Mouse (Mus musculus) lung, embryonic 15.5 days (tissue): Measurements from ENCODE around the gene Adgrf1. TPM values are rescaled to one million over a fixed set of nuclear protein-coding genes. Genes with fewer than 3 reads are reported as not detected.

Experiments
- ATAC-seq: fragments of 200-750 bp; cut with Nextera tagmentation; 2 replicates; pipeline ENCODE4 v1.8.0; 2017; ENCODE audit warnings: moderate number of reproducible peaks, borderline replicate concordance; ENCODE audit not compliant: low FRiP score, low TSS enrichment; ENCODE audit errors: extremely low read depth
- H3K27ac ChIP-seq: fragments of 300-500 bp; sonication (generic); 2 replicates; pipeline ENCODE4 v1.5.1; 2015; ENCODE audit warnings: moderate library complexity, mild to moderate bottlenecking, inconsistent platforms
- H3K27me3 ChIP-seq: fragments of 300-500 bp; sonication (generic); 2 replicates; pipeline ENCODE4 v1.6.1; 2015; ENCODE audit warnings: inconsistent platforms
- H3K36me3 ChIP-seq: fragments of 300-500 bp; sonication (generic); 2 replicates; pipeline ENCODE4 v1.6.1; 2015; ENCODE audit warnings: inconsistent platforms
- H3K4me1 ChIP-seq: fragments of 300-500 bp; sonication (generic); 2 replicates; pipeline ENCODE4 v1.6.1; 2015; ENCODE audit warnings: inconsistent platforms
- H3K4me2 ChIP-seq: fragments of 300-500 bp; sonication (generic); 2 replicates; pipeline ENCODE4 v1.6.1; 2015; ENCODE audit warnings: inconsistent platforms, mild to moderate bottlenecking, moderate library complexity
- H3K4me3 ChIP-seq: fragments of 300-500 bp; sonication (generic); 2 replicates; pipeline ENCODE4 v1.5.1; 2015; ENCODE audit warnings: mild to moderate bottlenecking, inconsistent platforms
- H3K9ac ChIP-seq: fragments of 300-500 bp; sonication (generic); 2 replicates; pipeline ENCODE4 v1.6.1; 2015; ENCODE audit warnings: inconsistent platforms
- H3K9me3 ChIP-seq: fragments of 300-500 bp; sonication (generic); 2 replicates; pipeline ENCODE4 v1.6.1; 2016; ENCODE audit warnings: inconsistent platforms
- WGBS: fragments of 180-500 bp; shearing (Covaris S2); methylation state at CpG from one replicate; pipeline ENCODE4 v1.1.7; 2015; 5-methylcytosine and 5-hydroxymethylcytosine counted together
- polyA plus RNA-seq: library from polyadenylated mRNA; unstranded; fragments of >200 nt; fragmentation: Nextera tagmentation; extraction: Ambion mirVana; gene quantifications from 2 replicates; pipeline ENCODE4 v1.2.1, GENCODE M21; 2015

Adgrf1 gene
- not detected in 2 replicates for polyA plus RNA-seq

GRCm38 (mm10) chr17:43270161-43270560 is at the start of gene Adgrf1:
Gene Adgrf1 (plus strand): TSS chr17:43270329.
- no peaks in the 10 kb centered on the region for H3K27me3 ChIP-seq
- H3K4me1 ChIP-seq: no peaks in the 10 kb centered on the region
- no peaks in the 10 kb centered on the region for H3K9me3 ChIP-seq
- H3K4me2 ChIP-seq: no peak within 1 kb of the TSS
- ATAC-seq: no peak
- no peak within 1 kb of the TSS for H3K9ac ChIP-seq
- no peaks in the 10 kb centered on the region for H3K36me3 ChIP-seq
- H3K27ac ChIP-seq: no peak within 1 kb of the TSS
- WGBS: 45% methylated on average over 6 of the region's 6 CpGs
- no peak within 1 kb of the TSS for H3K4me3 ChIP-seq

GRCm38 (mm10) chr17:43226101-43226500 is 44.0 kb upstream of the Adgrf1 start:
- Histone ChIP-seq H3K4me1 (peaks cover 5% of the 10 kb centered on the region; the same call in 1 of the 2 replicates), H3K36me3 (no peaks in the 10 kb centered on the region), H3K27ac (no peak overlapping the region), H3K4me3 (no peak overlapping the region), H3K9ac (no peak overlapping the region), H3K9me3 (no peaks in the 10 kb centered on the region), H3K27me3 (0 out of 2 replicates have a peak, but pooled peaks cover 3% of the 10 kb centered on the region), H3K4me2 (no peak overlapping the region)
- WGBS: 67% methylated on average over 6 of the region's 6 CpGs
- ATAC-seq: no peak

GRCm38 (mm10) chr17:43229621-43230513 is 40.3 kb upstream of the Adgrf1 start:
- H3K27ac ChIP-seq: no peak overlapping the region
- peak overlapping the region; percentile 43 for H3K4me2 ChIP-seq
- WGBS: 37% methylated on average over 12 of the region's 12 CpGs
- 0 out of 2 replicates have a peak, but pooled peaks cover 3% of the 10 kb centered on the region for H3K27me3 ChIP-seq
- H3K4me1 ChIP-seq: peaks cover 5% of the 10 kb centered on the region; the same call in 1 of the 2 replicates
- no peak overlapping the region for H3K9ac ChIP-seq
- peak; percentile 69; the same call in 1 of the 2 replicates for ATAC-seq
- peak overlapping the region; percentile 9; the same call in 1 of the 2 replicates for H3K4me3 ChIP-seq
- H3K9me3 ChIP-seq: no peaks in the 10 kb centered on the region
- H3K36me3 ChIP-seq: no peaks in the 10 kb centered on the region

GRCm38 (mm10) chr17:43230821-43231220 is 39.3 kb upstream of the Adgrf1 start:
- 76% methylated on average over 7 of the region's 7 CpGs for WGBS
- H3K4me3 ChIP-seq: no peak overlapping the region
- H3K27me3 ChIP-seq: 0 out of 2 replicates have a peak, but pooled peaks cover 3% of the 10 kb centered on the region
- H3K4me2 ChIP-seq: no peak overlapping the region
- H3K36me3 ChIP-seq: no peaks in the 10 kb centered on the region
- H3K27ac ChIP-seq: no peak overlapping the region
- peaks cover 5% of the 10 kb centered on the region; the same call in 1 of the 2 replicates for H3K4me1 ChIP-seq
- no peak overlapping the region for H3K9ac ChIP-seq
- no peaks in the 10 kb centered on the region for H3K9me3 ChIP-seq
- no peak for ATAC-seq

- H3K27me3 ChIP-seq: 0 out of 2 replicates have a peak, but pooled peaks cover 3% of the 10 kb centered on the region
- H3K4me3 ChIP-seq: no peak overlapping the region
- no peak overlapping the region for H3K9ac ChIP-seq
- no peak for ATAC-seq
- no peak overlapping the region for H3K27ac ChIP-seq
- WGBS: 46% methylated on average over 6 of the region's 6 CpGs
- H3K36me3 ChIP-seq: no peaks in the 10 kb centered on the region
- peaks cover 5% of the 10 kb centered on the region; the same call in 1 of the 2 replicates for H3K4me1 ChIP-seq
- no peaks in the 10 kb centered on the region for H3K9me3 ChIP-seq
- peak overlapping the region; percentile 39; the same call in 1 of the 2 replicates for H3K4me2 ChIP-seq
These were observed 37.4 kb upstream of the Adgrf1 start for GRCm38 (mm10) chr17:43232769-43233168.

- Histone ChIP-seq H3K9me3 (no peaks in the 10 kb centered on the region), H3K27me3 (no peaks in the 10 kb centered on the region), H3K4me1 (peaks cover 15% of the 10 kb centered on the region), H3K4me3 (no peak overlapping the region), H3K27ac (no peak overlapping the region), H3K4me2 (no peak overlapping the region), H3K36me3 (no peaks in the 10 kb centered on the region), H3K9ac (no peak overlapping the region)
- ATAC-seq: no peak
- 77% methylated on average over 14 of the region's 14 CpGs for WGBS
These were observed 33.4 kb upstream of the Adgrf1 start for GRCm38 (mm10) chr17:43236656-43237250.

- no peaks in the 10 kb centered on the region for H3K36me3 ChIP-seq
- H3K27me3 ChIP-seq: no peaks in the 10 kb centered on the region
- H3K4me1 ChIP-seq: peaks cover 15% of the 10 kb centered on the region
- no peak overlapping the region for H3K4me3 ChIP-seq
- H3K4me2 ChIP-seq: no peak overlapping the region
- no peaks in the 10 kb centered on the region for H3K9me3 ChIP-seq
- no peak overlapping the region for H3K9ac ChIP-seq
- ATAC-seq: no peak
- 69% methylated on average over 6 of the region's 6 CpGs for WGBS
- no peak overlapping the region for H3K27ac ChIP-seq
These were observed 31.1 kb upstream of the Adgrf1 start for GRCm38 (mm10) chr17:43239035-43239434.

GRCm38 (mm10) chr17:43241134-43241533 is 29.0 kb upstream of the Adgrf1 start:
- Histone ChIP-seq H3K9me3 (no peaks in the 10 kb centered on the region), H3K4me1 (peaks cover 15% of the 10 kb centered on the region), H3K27me3 (no peaks in the 10 kb centered on the region), H3K4me3 (no peak overlapping the region), H3K4me2 (no peak overlapping the region), H3K9ac (no peak overlapping the region), H3K27ac (no peak overlapping the region), H3K36me3 (no peaks in the 10 kb centered on the region)
- ATAC-seq: peak; percentile 95
- 22% methylated on average over 10 of the region's 10 CpGs for WGBS

GRCm38 (mm10) chr17:43242609-43243008 is 27.5 kb upstream of the Adgrf1 start:
- Histone ChIP-seq H3K36me3 (no peaks in the 10 kb centered on the region), H3K4me1 (peaks cover 15% of the 10 kb centered on the region), H3K4me3 (no peak overlapping the region), H3K27me3 (no peaks in the 10 kb centered on the region), H3K27ac (no peak overlapping the region), H3K9me3 (no peaks in the 10 kb centered on the region), H3K9ac (no peak overlapping the region), H3K4me2 (no peak overlapping the region)
- 51% methylated on average over 3 of the region's 3 CpGs for WGBS
- ATAC-seq: no peak

GRCm38 (mm10) chr17:43245364-43245763 is 24.8 kb upstream of the Adgrf1 start:
- no peaks in the 10 kb centered on the region for H3K27me3 ChIP-seq
- peaks cover 19% of the 10 kb centered on the region for H3K4me1 ChIP-seq
- H3K4me2 ChIP-seq: no peak overlapping the region
- H3K9ac ChIP-seq: no peak overlapping the region
- no peak overlapping the region for H3K4me3 ChIP-seq
- 71% methylated on average over 6 of the region's 6 CpGs for WGBS
- no peak overlapping the region for H3K27ac ChIP-seq
- H3K9me3 ChIP-seq: no peaks in the 10 kb centered on the region
- H3K36me3 ChIP-seq: no peaks in the 10 kb centered on the region
- no peak for ATAC-seq

GRCm38 (mm10) chr17:43247245-43247644 is 22.9 kb upstream of the Adgrf1 start:
- H3K27ac ChIP-seq: no peak overlapping the region
- H3K4me3 ChIP-seq: no peak overlapping the region
- H3K9ac ChIP-seq: no peak overlapping the region
- no peak for ATAC-seq
- H3K4me1 ChIP-seq: peaks cover 17% of the 10 kb centered on the region
- H3K27me3 ChIP-seq: no peaks in the 10 kb centered on the region
- no peaks in the 10 kb centered on the region for H3K36me3 ChIP-seq
- WGBS: 90% methylated on average over 3 of the region's 3 CpGs
- no peak overlapping the region for H3K4me2 ChIP-seq
- H3K9me3 ChIP-seq: no peaks in the 10 kb centered on the region

GRCm38 (mm10) chr17:43249645-43250044 is 20.5 kb upstream of the Adgrf1 start:
- Histone ChIP-seq H3K4me1 (peaks cover 17% of the 10 kb centered on the region), H3K9me3 (no peaks in the 10 kb centered on the region), H3K4me3 (no peak overlapping the region), H3K36me3 (no peaks in the 10 kb centered on the region), H3K27ac (no peak overlapping the region), H3K9ac (no peak overlapping the region), H3K4me2 (no peak overlapping the region), H3K27me3 (no peaks in the 10 kb centered on the region)
- WGBS: 19% methylated on average over 3 of the region's 3 CpGs
- ATAC-seq: peak; percentile 39; the same call in 1 of the 2 replicates
